Mouse (Mus musculus): Measurements from ENCODE around the gene Il20rb. TPM values are rescaled to one million over a fixed set of nuclear protein-coding genes. Genes with fewer than 3 reads are reported as not detected.

Il20rb gene
- polyA plus RNA-seq (2012; rRNA removed), result 3.8 and 4.0 TPM in 2 replicates
- polyA plus RNA-seq (2014; fragmentation: Nextera tagmentation; extraction: Ambion mirVana), result 2.6 and 4.5 TPM in 2 replicates

DNA sequence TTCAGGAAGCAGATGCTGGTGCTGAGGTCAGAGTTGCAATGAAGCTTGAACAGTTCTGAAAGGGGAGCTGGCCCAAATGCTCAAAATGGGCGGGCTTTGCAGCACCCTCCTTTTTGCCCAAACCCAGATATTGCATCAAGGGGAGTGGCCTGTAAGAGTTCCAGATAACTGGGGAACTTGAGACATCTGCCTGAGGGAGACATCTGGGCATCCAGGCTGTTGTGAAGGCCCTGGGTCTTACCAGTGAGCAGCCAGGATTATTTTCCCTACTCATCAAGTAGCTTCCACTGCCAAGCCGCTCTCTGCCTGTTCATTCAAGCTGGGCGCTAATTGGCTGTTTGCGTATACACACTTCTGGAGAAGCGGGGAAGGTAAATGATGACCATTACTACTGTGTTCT is at the start of gene Il20rb:
Gene Il20rb (minus strand): TSS at position 358 of the 400 bp plus-strand sequence.
- Histone ChIP-seq H3K27me3 (ENCODE audit: control insufficient read depth, insufficient read depth, low read length) (no peaks in the 10 kb centered on the region), H3K27ac (replicated peaks; ENCODE audit: low read depth, low read length) (no peak within 1 kb of the TSS), H3K9me3 (ENCODE audit: control insufficient read depth, low read length) (no peaks in the 10 kb centered on the region), H3K9ac (ENCODE audit: low read depth, low read length, severe bottlenecking) (no peak within 1 kb of the TSS), H3K4me3 (replicated peaks; ENCODE audit: low read length) (no peak within 1 kb of the TSS), H3K36me3 (ENCODE audit: control insufficient read depth, insufficient read depth, low read length) (no peaks in the 10 kb centered on the region), H3K4me1 (ENCODE audit: control insufficient read depth, insufficient read depth, low read length) (no peaks in the 10 kb centered on the region; the same call in 1 of the 2 replicates), H3K4me2 (replicated peaks; ENCODE audit: low read depth, low read length, severe bottlenecking) (no peak within 1 kb of the TSS)
- DNase-seq (ENCODE audit: low spot score) (no peak), ATAC-seq (ENCODE audit: low FRiP score, low read depth) (no peak)
- WGBS, result 82% methylated on average over 5 of the region's 5 CpGs
- no peak for TF ChIP-seq POLR2A (IDR thresholded peaks at IDR 0.05; ENCODE audit: borderline replicate concordance, extremely low read depth, insufficient read depth, insufficient read length)

- H3K4me3 ChIP-seq (replicated peaks; ENCODE audit: low read length), result no peak overlapping the region
- H3K9ac ChIP-seq (ENCODE audit: low read depth, low read length, severe bottlenecking), result no peak overlapping the region
- DNase-seq (ENCODE audit: low spot score), result no peak
- H3K4me2 ChIP-seq (replicated peaks; ENCODE audit: low read depth, low read length, severe bottlenecking), result no peak overlapping the region
- H3K9me3 ChIP-seq (ENCODE audit: control insufficient read depth, low read length), result no peaks in the 10 kb centered on the region
- no peaks in the 10 kb centered on the region for H3K27me3 ChIP-seq (ENCODE audit: control insufficient read depth, insufficient read depth, low read length)
- no peak overlapping the region for H3K27ac ChIP-seq (replicated peaks; ENCODE audit: low read depth, low read length)
- H3K36me3 ChIP-seq (ENCODE audit: control insufficient read depth, insufficient read depth, low read length), result no peaks in the 10 kb centered on the region
- no peaks in the 10 kb centered on the region; the same call in 1 of the 2 replicates for H3K4me1 ChIP-seq (ENCODE audit: control insufficient read depth, insufficient read depth, low read length)
- TF ChIP-seq POLR2A (IDR thresholded peaks at IDR 0.05; ENCODE audit: borderline replicate concordance, extremely low read depth, insufficient read depth, insufficient read length), result no peak
- WGBS, result 81% methylated on average over 2 of the region's 2 CpGs
- ATAC-seq (ENCODE audit: low FRiP score, low read depth), result no peak
These were observed 49.2 kb upstream of the Il20rb start for GRCm38 (mm10) chr9:100535618-100536262.

- DNase-seq (ENCODE audit: low spot score), result no peak
- H3K4me1 ChIP-seq (ENCODE audit: control insufficient read depth, insufficient read depth, low read length), result no peaks in the 10 kb centered on the region; the same call in 1 of the 2 replicates
- no peak overlapping the region for H3K4me2 ChIP-seq (replicated peaks; ENCODE audit: low read depth, low read length, severe bottlenecking)
- no peak overlapping the region for H3K27ac ChIP-seq (replicated peaks; ENCODE audit: low read depth, low read length)
- ATAC-seq (ENCODE audit: low FRiP score, low read depth), result no peak
- no peaks in the 10 kb centered on the region for H3K36me3 ChIP-seq (ENCODE audit: control insufficient read depth, insufficient read depth, low read length)
- H3K9ac ChIP-seq (ENCODE audit: low read depth, low read length, severe bottlenecking), result no peak overlapping the region
- no peaks in the 10 kb centered on the region for H3K9me3 ChIP-seq (ENCODE audit: control insufficient read depth, low read length)
- no peak for TF ChIP-seq POLR2A (IDR thresholded peaks at IDR 0.05; ENCODE audit: borderline replicate concordance, extremely low read depth, insufficient read depth, insufficient read length)
- WGBS, result 86% methylated on average over 3 of the region's 3 CpGs
- H3K4me3 ChIP-seq (replicated peaks; ENCODE audit: low read length), result no peak overlapping the region
- no peaks in the 10 kb centered on the region for H3K27me3 ChIP-seq (ENCODE audit: control insufficient read depth, insufficient read depth, low read length)
These were observed 48.1 kb upstream of the Il20rb start for GRCm38 (mm10) chr9:100534686-100535085.

DNA sequence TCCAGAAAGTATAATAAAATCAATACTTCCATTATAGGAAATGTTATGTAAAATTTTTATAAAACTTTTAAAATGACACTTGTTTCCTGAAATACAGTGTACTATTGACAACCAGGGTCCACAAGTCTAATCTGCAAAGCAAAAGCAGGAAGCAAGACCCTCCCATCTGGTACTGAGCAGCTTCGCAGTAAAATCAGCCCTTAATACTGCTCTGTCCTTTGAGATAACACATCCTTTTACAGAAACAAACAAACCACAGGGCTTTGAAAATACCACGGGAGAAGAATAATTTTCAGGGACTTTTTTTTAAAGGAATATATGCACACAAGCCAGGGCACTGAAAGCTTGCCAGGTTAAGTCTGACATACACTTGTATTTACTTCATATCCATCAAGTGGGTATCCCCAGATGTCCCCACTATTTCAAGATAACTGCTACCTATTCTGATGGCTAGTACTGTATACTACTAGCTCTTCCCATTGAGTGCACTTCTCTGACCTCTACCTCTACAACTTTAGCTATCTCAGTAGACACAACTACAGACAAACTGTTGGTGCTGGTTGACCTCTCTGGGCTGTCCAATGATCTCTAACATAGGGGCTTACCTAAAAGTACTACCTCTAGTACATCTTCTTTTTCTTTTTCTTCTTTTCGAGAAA is 46.4 kb upstream of the Il20rb start:
- DNase-seq (ENCODE audit: low spot score), result no peak
- no peak for TF ChIP-seq POLR2A (IDR thresholded peaks at IDR 0.05; ENCODE audit: borderline replicate concordance, extremely low read depth, insufficient read depth, insufficient read length)

DNA sequence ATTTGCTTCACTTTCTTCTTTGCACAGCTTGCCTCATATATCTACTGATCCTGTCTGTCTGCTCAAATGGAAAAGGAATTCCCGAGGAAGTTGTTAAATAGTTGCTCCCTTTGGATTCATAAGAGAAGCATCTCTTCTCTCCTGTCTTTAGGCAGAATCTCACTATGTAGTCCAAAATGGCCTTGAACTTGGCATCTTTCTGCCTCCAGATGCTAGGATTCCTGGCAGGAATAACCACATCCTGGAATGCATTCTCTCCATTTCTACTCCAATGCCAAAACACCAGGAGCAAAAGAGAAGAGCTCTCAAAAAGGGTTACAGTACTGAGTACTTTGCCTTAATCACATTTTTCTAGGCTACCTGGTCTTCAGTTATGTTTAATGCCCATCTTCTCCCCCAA is 44.7 kb upstream of the Il20rb start:
- H3K36me3 ChIP-seq (ENCODE audit: control insufficient read depth, insufficient read depth, low read length), result no peaks in the 10 kb centered on the region
- H3K9me3 ChIP-seq (ENCODE audit: control insufficient read depth, low read length), result no peaks in the 10 kb centered on the region
- no peak overlapping the region for H3K4me3 ChIP-seq (replicated peaks; ENCODE audit: low read length)
- H3K4me2 ChIP-seq (replicated peaks; ENCODE audit: low read depth, low read length, severe bottlenecking), result no peak overlapping the region
- no peak for DNase-seq (ENCODE audit: low spot score)
- H3K27ac ChIP-seq (replicated peaks; ENCODE audit: low read depth, low read length), result no peak overlapping the region
- no peak overlapping the region for H3K9ac ChIP-seq (ENCODE audit: low read depth, low read length, severe bottlenecking)
- no peaks in the 10 kb centered on the region; the same call in 1 of the 2 replicates for H3K4me1 ChIP-seq (ENCODE audit: control insufficient read depth, insufficient read depth, low read length)
- TF ChIP-seq POLR2A (IDR thresholded peaks at IDR 0.05; ENCODE audit: borderline replicate concordance, extremely low read depth, insufficient read depth, insufficient read length), result no peak
- H3K27me3 ChIP-seq (ENCODE audit: control insufficient read depth, insufficient read depth, low read length), result no peaks in the 10 kb centered on the region
- no peak for ATAC-seq (ENCODE audit: low FRiP score, low read depth)
- 76% methylated on average over 1 of the region's 1 CpGs for WGBS

More for the DNA sequence above, 46.4 kb upstream of the Il20rb start:
- ATAC-seq (ENCODE audit: low FRiP score, low read depth), result no peak
- no peak overlapping the region for H3K9ac ChIP-seq (ENCODE audit: low read depth, low read length, severe bottlenecking)
- H3K4me2 ChIP-seq (replicated peaks; ENCODE audit: low read depth, low read length, severe bottlenecking), result no peak overlapping the region
- 79% methylated on average over 3 of the region's 3 CpGs for WGBS
- no peak overlapping the region for H3K4me3 ChIP-seq (replicated peaks; ENCODE audit: low read length)
- no peaks in the 10 kb centered on the region for H3K36me3 ChIP-seq (ENCODE audit: control insufficient read depth, insufficient read depth, low read length)
- H3K9me3 ChIP-seq (ENCODE audit: control insufficient read depth, low read length), result no peaks in the 10 kb centered on the region
- H3K27ac ChIP-seq (replicated peaks; ENCODE audit: low read depth, low read length), result no peak overlapping the region
- no peaks in the 10 kb centered on the region; the same call in 1 of the 2 replicates for H3K4me1 ChIP-seq (ENCODE audit: control insufficient read depth, insufficient read depth, low read length)
- no peaks in the 10 kb centered on the region for H3K27me3 ChIP-seq (ENCODE audit: control insufficient read depth, insufficient read depth, low read length)

All from limb, embryonic 14.5 days (tissue).